Mouse (Mus musculus): ENCODE data around the gene Kif15.

Kif15 gene

GRCm38 (mm10) chr9:122950643-122951475 is at the start of gene Kif15, which contains the start of gene 1110059G10Rik:
Gene Kif15 (plus strand): TSS chr9:122951046.
Gene 1110059G10Rik (minus strand): TSS chr9:122951000.
- DNase-seq (ENCODE audit: low spot score), result peak; percentile 97

DNA sequence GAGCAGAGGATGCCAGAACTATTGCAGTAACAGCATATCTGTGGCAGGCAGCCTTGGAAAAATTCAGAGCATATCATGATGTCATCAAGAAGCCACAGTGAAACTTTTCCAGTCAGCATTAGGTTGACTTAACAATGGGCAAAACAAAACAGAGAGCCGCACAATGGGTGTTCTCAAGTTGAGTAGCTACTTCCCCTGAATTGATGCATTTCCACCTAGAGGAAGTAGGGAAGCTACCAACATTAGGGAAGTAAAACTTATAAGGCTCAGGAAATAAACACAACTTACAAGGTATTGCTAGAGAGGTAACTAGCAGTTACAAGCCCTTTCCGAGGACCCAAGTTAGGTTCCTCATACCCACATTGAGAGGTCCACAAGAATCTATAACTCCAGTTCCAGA is 49.8 kb upstream of the Kif15 start:
- DNase-seq (ENCODE audit: low spot score), result no peak

- peak; percentile 79 for DNase-seq (ENCODE audit: low spot score)
These were observed 47.9 kb upstream of the Kif15 start for GRCm38 (mm10) chr9:122902717-122903535.

DNA sequence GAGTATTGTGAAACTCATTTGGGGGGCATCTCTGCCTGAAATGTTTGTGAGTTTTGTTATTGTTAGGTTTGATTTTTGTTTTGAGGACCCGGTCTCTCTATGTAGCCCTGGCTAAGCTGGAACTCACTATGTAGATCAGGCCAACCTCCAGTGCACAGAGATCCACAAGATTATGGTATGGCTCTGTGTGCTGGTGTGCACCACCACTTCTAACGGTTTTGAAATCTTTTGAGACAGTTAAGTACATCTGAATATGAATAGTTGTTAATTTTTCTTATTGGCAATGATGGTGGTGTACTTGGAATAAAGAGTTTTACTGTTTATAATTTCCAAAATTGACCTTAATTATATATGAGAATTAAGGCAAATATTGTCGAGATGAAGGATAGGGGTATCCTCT is 28.4 kb upstream of the Kif15 start:
- no peak for DNase-seq (ENCODE audit: low spot score)

DNA sequence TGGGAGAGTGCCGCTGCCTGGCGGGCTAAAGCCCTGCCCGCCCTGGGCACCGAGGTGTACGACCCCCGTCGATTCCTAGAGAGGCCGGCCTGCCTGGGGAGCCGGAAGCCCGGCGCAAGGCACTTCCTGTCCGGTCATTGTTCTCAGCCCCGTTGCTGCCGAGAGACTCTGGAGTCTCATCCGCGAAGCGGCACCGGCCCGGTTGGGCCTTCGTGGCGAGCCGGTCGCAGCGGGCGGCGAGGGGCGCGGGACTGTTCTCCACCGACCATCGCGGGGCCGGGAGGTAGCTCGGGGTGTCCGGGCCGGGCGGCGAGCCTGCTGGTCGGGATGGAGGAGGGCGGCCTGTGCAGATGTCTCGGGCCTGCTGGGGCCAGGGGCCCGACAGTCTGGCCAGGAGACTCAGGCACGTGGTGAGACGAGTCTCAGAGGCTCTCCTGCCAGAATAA is 27.9 kb upstream of the Kif15 start, which contains the start of gene Zfp105:
Gene Zfp105, plus strand, starts transcription at position 137 of the 446 bp plus-strand sequence.
- peak; percentile 73 for DNase-seq (ENCODE audit: low spot score)

DNA sequence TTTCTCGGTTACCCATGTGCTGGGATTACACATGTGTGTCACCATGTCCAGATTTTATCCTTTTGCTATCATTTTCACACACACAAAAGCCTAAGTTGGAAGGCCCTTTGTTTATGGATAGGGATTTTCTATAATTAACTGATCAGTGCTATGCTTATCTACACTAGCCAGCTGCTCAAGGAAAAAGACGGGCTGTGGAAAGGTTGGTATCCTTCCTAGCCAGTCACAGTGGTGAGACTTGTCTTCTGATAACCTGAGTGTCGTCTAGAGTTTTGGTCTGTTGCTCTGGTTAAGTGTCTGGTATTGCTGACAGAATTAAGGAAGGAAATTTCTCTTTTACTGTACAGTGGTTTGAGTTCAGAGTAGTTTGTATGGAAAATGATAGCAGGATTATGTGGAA is 21.9 kb upstream of the Kif15 start:
- DNase-seq (ENCODE audit: low spot score), result no peak

- DNase-seq (ENCODE audit: low spot score), result no peak
These were observed 47.8 kb downstream of the Kif15 start for GRCm38 (mm10) chr9:122998406-122999192.

- no peak for DNase-seq (ENCODE audit: low spot score)
These were observed 48.3 kb downstream of the Kif15 start for GRCm38 (mm10) chr9:122999193-122999586.

DNA sequence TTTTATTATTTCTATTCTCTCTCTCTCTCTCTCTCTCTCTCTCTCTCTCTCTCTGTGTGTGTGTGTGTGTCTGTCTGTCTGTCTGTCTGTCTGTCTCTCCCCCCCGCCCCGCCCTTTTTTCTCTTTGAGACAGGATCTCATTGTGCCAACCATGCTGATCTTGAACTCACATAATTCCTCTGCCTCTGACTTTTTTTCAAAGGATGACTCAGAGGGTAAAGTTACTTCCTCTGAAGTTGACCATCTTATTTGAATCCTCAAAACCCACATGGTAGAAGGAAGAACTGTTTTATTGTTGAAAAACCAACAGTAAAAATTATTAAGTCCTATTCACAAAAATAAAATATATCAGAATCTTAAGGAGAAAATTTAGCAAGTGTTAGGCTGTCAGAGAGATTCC is 53.9 kb downstream of the Kif15 start:
- no peak for DNase-seq (ENCODE audit: low spot score)

GRCm38 (mm10) chr9:123006071-123006470 is 55.2 kb downstream of the Kif15 start:
- no peak for DNase-seq (ENCODE audit: low spot score)

DNA sequence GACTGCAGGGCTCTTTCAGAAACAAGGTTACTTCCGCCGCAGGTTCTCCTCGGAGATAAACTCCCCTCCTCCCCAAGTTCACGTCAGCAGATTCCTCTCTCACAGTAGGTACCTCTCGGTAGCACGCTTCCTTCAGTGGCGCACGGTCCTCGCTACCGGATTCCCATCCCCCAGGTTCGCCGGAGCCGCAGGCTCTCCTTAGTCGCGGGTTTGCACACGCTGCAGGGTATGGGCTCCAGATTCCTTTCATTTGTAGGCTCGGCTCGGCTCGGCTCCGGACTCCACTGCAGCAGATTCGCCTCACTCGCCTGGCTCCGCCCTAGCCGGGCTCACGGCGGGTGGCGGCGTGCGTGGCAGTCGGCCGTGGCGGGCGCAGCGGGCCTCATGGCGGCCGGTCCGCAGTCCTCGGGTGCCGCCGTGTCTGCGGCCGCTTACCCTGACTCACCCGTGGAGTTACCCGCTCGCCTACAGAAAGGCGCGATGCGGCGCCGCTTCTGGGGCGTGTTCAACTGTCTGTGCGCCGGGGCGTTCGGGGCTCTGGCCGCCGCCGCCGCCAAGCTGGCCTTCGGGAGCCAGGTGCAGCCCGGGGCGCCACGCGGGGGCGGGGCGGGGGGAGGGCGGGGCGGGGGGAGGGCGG is 70.3 kb downstream of the Kif15 start, which contains the start of gene Tmem42:
Gene Tmem42, plus strand, starts transcription at position 332 of the 637 bp plus-strand sequence.
- peak; percentile 87 for DNase-seq (ENCODE audit: low spot score)

- no peak for DNase-seq (ENCODE audit: low spot score)
These were observed 71.0 kb downstream of the Kif15 start for GRCm38 (mm10) chr9:123021636-123022379.

GRCm38 (mm10) chr9:123024201-123024600 is 73.4 kb downstream of the Kif15 start:
- DNase-seq (ENCODE audit: low spot score), result no peak

GRCm38 (mm10) chr9:123031496-123032246 is 80.8 kb downstream of the Kif15 start:
- no peak for DNase-seq (ENCODE audit: low spot score)

DNA sequence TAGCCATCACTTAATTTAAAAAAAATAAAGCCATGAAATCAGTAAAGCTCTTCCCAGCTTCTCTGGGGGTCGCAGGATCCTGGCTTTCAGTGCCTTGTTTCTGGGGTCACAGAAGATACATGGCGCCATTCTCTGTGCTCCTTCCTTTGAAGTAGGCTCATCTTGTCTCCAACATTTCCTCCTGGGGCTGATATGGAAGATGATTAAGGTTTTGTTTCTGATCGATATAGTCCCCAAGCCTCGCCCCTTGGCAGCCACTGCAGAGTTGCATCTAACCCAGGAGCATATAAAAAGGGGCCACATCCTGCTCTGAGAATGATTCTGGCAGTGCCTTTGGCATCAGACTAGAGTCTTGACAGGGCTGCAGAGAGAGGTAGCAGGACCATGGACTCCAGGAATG is 83.6 kb downstream of the Kif15 start, which contains the start of gene Tgm4:
Gene Tgm4, plus strand, starts transcription at position 301 of the 400 bp plus-strand sequence.
- no peak for DNase-seq (ENCODE audit: low spot score)

- DNase-seq (ENCODE audit: low spot score), result no peak
These were observed 96.8 kb downstream of the Kif15 start for GRCm38 (mm10) chr9:123047665-123048064.

DNA sequence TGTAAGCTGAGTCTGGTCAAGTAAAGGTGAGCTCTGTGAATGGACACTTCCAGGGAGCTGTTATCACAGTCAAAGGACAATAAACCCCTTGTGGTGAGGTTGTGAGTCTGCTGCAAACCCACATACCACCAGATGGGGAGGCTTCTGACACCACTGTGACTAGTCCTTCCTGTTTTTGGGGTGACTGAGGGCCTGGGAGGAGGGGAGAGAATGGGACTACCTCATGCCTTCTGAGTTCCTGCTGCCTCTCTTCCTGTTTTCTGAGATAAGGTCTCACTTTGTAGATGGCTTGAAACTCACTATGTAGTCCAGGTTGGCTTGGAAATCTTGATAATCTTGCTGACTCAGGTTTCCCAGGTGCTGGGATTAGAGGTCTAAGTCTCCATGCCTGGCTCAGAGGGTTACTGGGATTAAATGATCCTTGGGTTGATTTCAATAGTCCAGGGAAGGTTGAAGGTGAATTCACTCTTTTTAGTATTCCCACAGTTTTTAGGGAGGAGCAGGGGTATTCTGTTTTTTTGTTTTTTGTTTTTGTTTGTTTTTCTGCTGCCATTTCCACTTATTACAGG is 108.0 kb downstream of the Kif15 start:
- no peak for DNase-seq (ENCODE audit: low spot score)

DNA sequence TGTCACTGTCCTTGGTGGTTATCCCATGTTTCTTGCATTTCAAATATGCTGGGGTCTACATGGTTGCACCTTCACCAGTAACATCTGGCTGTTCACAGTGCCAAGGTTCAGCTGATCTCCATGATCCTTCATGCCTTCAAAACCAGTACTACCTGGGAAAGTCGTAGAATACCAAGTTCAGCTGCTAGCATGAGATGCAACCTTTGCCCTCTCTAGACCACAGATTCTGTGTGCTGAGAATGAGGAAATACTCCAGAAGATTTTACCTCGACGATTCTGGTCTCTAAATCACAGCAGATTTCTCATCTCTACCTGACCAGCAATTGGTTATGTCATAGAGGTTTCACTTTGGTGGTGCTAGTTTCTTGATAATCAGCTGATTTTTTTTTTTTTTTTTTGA is 109.3 kb downstream of the Kif15 start:
- DNase-seq (ENCODE audit: low spot score), result no peak

Data from testis, postnatal 10 days (tissue).